Mouse (Mus musculus) frontal cortex, postnatal 10 days (tissue): ENCODE results near the gene Otoa.

Experiments used
- DNase-seq, 2 experiments: peaks; one replicate each; pipeline ENCODE4 v3.0.0; 2022; ENCODE audit warnings: low spot score in 2 of 2, mixed read lengths in 1 of 2

Gene Otoa

GRCm38 (mm10) chr7:121081350-121081749 is at the start of gene Otoa:
Gene Otoa, plus strand, starts transcription at chr7:121081650.
- DNase-seq = no peak

- peak; percentile 90 to 92 for DNase-seq
These were observed 47.4 kb upstream of the Otoa start, which contains the start of gene Mettl9 for GRCm38 (mm10) chr7:121033856-121034652. Gene Mettl9, plus strand, starts transcription at chr7:121034445.

GRCm38 (mm10) chr7:121034701-121035141 is 46.7 kb upstream of the Otoa start:
- peak; percentile 48 to 68 for DNase-seq

- peak in 1 of 2 experiments; percentile 19 for DNase-seq
These were observed 46.2 kb upstream of the Otoa start for GRCm38 (mm10) chr7:121035161-121035721.

- DNase-seq = no peak
These were observed 40.9 kb upstream of the Otoa start for GRCm38 (mm10) chr7:121040595-121040994.

- no peak for DNase-seq
These were observed 39.5 kb upstream of the Otoa start for GRCm38 (mm10) chr7:121041989-121042388.

- DNase-seq = no peak
These were observed 38.4 kb upstream of the Otoa start for GRCm38 (mm10) chr7:121043004-121043403.

- DNase-seq = no peak
These were observed 37.9 kb upstream of the Otoa start for GRCm38 (mm10) chr7:121043510-121043909.

GRCm38 (mm10) chr7:121044251-121044650 is 37.2 kb upstream of the Otoa start:
- no peak for DNase-seq

GRCm38 (mm10) chr7:121045671-121046453 is 35.6 kb upstream of the Otoa start:
- DNase-seq = no peak

- DNase-seq = no peak
These were observed 33.8 kb upstream of the Otoa start for GRCm38 (mm10) chr7:121047624-121048023.

- no peak for DNase-seq
These were observed 28.4 kb upstream of the Otoa start for GRCm38 (mm10) chr7:121053071-121053470.

GRCm38 (mm10) chr7:121059477-121060218 is 21.8 kb upstream of the Otoa start:
- no peak for DNase-seq

GRCm38 (mm10) chr7:121064309-121064708 is 17.1 kb upstream of the Otoa start:
- peak in 1 of 2 experiments; percentile 18 for DNase-seq

- DNase-seq = no peak
These were observed 10.2 kb upstream of the Otoa start for GRCm38 (mm10) chr7:121071276-121071675.

- DNase-seq = no peak
These were observed 8.9 kb upstream of the Otoa start for GRCm38 (mm10) chr7:121072506-121072905.

- DNase-seq = no peak
These were observed 7.2 kb upstream of the Otoa start, which contains the start of gene Igsf6 for GRCm38 (mm10) chr7:121074281-121074680. Gene Igsf6, minus strand, starts transcription at chr7:121074572.

GRCm38 (mm10) chr7:121074801-121075400 is 6.5 kb upstream of the Otoa start:
- DNase-seq = no peak

GRCm38 (mm10) chr7:121075416-121075815 is 6.0 kb upstream of the Otoa start:
- DNase-seq = no peak

- DNase-seq = no peak
These were observed 4.1 kb upstream of the Otoa start for GRCm38 (mm10) chr7:121077311-121077710.

GRCm38 (mm10) chr7:121077829-121078228 is 3.6 kb upstream of the Otoa start:
- DNase-seq = peak; percentile 28 to 51
